Mouse (Mus musculus) 3134 (cell line): ENCODE results near the gene Cradd.

Experiments
- DNase-seq: peaks from one replicate; pipeline ENCODE4 v3.0.0-alpha.2; 2011; ENCODE audit warnings: low spot score; ENCODE audit not compliant: insufficient read length; ENCODE audit errors: extremely low read depth

The Cradd gene

GRCm38 (mm10) chr10:95281996-95282395 lies 41.9 kb downstream of the Cradd start:
- no peak for DNase-seq

DNA sequence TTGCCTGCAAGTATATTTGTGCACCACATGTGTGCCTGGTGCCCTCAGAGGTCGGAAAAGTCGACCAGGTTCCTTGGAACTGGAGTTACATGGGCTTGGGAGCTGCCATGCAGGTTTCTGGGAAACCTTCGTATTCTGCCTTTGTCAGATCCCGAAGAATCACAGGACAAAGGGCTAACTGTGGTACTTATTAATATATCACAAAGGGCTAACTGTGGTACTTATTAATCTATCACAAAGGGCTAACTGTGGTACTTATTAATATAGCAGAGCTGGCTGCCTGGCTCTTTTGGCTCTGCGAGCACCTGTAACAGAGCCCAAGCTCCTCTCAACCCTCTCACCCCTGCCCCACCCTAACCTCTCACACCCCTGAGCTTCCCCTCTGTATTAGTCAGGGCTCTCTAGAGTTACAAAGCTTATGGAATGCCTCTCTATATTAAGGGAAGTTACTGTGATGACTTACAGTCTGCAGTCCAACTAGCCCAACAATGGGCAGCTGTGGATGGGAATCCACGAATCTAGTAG lies 42.4 kb downstream of the Cradd start:
- DNase-seq = no peak

DNA sequence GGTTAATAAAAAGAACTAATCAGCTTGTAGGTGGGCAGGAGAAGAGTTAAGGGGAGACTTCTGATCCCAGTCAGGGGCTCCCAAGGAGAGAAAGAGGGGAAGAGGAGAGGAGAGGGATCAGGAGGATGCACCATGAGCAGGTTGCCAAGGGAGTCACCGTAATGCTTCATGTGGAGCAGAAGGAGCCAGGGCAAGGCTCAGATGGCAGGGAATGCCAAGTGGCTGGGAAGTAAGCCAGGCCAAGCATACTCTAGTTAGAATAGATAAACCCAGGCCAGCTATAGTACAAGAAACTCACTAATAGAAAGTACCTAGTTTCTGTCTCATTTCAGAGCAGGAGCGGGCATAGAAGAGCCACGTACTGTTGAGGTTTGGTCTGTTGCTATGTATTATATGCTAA lies 43.6 kb downstream of the Cradd start:
- no peak for DNase-seq

DNA sequence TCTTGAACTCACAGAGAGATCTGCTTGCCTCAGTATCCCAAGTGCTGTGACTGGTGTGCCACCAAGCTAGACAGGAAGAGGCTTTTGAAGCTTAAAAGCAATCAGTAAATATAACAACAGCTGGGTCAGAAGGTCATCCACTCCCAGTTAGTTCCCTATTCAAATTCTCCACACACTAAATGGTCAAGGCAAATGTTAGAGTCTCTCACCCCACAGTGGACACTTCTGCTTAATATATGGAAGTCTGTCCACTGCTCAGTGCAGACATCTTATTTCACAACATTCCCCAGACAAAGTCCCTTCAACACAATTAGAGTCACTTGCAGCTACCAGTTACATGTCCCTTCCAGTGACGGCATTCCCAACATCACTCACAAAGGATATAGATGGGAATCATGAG lies 44.5 kb downstream of the Cradd start:
- no peak for DNase-seq

DNA sequence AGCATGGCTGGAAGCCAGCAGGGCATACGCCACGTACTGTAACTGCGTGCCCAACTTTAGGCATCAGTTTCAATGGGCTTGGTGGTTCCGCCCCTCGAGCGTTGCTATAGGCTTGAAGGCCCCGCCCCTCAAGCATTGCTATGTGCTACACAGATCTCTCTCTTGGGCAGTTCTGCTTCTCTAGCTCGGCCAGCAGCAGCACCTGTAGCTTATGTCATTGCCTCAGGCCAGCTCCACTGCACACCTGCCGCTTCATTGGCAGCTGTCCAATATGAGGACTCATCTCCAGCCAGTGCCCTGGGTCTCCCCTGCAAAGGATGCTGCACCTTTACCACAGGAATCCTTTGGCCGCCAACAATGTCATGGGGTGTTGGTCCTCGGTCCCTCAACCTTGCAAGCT lies 45.8 kb downstream of the Cradd start:
- no peak for DNase-seq

DNA sequence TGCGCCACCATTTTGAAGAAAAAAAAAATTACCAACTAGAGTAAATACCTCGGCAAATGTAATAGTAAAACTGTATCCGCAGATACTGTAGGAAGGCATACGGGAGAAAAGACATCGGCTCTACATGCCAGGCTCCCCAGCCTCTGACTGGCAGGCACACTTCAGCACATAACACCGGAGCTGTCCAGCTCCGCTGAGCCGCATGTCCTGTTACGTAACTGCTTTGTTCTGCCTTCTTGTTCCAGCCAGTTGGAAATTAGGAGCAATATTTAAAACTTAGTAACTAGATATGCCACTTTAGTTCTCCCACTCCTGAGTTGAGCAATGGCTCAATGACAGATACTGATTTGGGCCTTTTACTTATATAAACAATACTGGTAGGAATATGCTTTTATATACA lies 48.4 kb downstream of the Cradd start:
- DNase-seq = no peak

DNA sequence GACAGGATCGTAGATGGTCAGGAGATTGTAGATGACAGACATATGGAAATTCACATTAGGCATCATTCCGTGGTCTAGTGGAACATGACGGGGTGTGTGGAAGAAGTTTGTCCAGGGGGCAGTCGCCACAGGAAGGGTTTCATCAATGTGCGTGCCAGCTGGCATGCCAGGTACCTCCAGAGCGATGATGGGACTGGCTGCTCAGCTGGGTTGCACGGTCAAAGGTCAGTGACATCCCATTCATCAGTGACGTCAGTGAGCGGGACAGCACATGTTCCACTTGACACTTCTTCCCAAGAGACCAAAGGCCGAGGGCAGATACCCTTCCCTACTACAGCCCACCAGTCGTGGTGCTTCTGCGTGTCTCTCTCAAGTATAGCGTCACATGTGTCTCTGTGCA lies 50.7 kb downstream of the Cradd start:
- no peak for DNase-seq

GRCm38 (mm10) chr10:95269151-95269550 lies 54.8 kb downstream of the Cradd start:
- DNase-seq = no peak

- DNase-seq = no peak
These were observed 55.6 kb downstream of the Cradd start for GRCm38 (mm10) chr10:95268366-95268765.

DNA sequence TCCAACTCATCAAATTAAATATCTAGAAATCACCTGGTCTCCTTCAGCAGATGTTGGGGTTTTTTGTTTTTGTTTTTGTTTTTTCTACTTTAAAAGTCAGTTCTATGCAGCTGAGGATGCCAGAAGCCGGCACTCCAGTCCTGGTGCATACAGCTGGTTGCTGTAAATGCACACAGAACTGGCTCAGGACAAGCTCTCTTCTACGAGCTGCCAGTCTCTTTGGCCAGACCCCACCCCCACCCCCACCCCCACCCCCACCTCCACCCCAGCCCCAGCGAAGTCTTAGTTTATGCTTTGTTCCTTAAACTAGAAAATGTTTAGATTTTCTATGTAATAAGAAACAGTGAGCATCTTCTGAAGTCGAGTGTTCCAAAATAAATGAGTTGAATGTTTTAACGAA lies 57.0 kb downstream of the Cradd start:
- DNase-seq = no peak

DNA sequence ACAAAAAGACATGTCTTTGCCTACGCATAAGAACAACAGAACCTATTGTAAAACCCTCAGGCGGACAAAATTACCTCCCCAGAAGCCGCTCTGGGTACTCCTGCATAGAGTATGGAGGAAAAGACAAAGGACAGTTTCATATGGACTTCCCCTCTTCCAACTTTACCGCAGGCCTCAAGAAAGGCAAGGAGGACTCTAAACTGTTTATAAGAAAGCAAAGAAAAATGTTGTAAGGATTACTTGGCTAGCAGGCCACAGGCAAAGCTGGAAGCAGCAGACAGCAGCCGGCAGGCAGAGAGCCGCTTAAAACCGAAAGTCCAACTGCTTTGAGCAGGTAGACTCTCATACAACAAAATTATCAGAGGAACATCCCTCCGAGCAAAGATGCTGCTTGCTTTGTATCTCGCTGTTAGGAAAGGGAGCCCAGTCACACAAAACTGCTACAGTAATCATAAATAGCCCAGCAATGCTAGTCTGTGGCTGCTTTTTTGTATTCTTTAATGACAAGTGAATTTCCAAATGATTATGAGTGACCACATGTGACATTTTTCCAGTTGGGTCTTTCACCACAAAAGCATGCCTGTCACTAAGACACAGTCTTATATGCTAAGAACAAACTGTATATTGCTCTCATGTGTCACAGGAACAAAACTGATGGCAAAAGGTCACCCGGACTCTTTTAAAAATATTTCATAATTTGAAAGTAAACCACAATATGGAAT lies 57.7 kb downstream of the Cradd start:
- DNase-seq = peak; percentile 36

DNA sequence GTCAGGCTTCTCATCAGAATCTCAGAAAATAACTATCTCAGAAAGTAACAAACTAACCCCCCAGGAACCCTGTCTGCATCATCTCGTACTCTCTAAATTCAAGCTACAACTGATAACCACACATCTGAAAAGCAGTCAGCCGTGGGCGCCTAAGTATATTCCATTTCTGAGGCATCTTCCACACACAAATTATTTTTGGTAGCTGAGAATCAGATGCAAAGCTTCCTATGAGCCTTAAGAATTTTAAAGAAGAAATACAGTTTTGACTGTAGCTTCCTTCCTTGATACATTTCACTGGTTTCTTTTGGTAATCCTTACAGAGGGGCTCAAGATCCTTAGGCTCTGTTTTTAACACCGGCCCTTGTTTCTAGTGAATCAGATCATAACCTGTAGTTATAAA lies 58.4 kb downstream of the Cradd start:
- DNase-seq = no peak

GRCm38 (mm10) chr10:95264485-95265321 lies 59.2 kb downstream of the Cradd start:
- DNase-seq = peak; percentile 54

DNA sequence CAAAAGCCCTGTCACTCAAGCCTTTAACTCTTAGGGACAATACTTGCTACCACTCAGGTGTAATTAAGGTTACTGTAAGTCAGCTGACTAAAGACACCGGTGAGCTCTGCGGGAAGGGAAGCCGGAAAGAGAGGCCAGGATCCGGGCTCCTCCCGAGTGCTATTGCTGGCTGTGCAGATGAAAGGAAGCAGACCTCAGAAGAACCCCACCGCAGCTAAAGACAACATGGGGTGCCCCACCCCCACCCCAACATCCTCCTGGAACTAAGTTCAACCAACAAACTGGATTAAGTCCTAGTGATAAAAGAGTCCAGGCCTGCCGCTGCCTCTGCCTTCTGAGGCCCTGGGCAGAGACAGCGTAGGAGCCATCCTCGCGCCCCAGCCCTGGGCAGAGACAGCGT lies 61.5 kb downstream of the Cradd start:
- no peak for DNase-seq

DNA sequence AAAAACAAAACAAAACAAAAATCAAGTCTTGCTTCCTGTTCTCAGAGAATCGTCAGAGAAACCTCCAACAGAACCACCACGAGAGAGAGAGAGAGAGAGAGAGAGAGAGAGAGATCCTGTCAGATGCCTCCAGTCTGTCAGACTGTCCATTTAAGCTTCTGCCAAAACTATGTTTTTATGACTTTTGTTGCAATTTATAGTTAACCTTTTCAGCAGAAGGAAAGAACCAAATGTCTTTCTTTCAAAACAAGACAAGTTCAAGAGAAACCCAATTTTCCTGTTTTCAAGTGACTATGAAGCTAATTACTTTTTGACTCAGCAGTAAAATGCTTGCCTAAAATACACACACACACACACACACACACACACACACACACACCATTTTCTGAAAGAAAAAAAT lies 62.7 kb downstream of the Cradd start:
- no peak for DNase-seq

GRCm38 (mm10) chr10:95260420-95260819 lies 63.5 kb downstream of the Cradd start:
- no peak for DNase-seq

DNA sequence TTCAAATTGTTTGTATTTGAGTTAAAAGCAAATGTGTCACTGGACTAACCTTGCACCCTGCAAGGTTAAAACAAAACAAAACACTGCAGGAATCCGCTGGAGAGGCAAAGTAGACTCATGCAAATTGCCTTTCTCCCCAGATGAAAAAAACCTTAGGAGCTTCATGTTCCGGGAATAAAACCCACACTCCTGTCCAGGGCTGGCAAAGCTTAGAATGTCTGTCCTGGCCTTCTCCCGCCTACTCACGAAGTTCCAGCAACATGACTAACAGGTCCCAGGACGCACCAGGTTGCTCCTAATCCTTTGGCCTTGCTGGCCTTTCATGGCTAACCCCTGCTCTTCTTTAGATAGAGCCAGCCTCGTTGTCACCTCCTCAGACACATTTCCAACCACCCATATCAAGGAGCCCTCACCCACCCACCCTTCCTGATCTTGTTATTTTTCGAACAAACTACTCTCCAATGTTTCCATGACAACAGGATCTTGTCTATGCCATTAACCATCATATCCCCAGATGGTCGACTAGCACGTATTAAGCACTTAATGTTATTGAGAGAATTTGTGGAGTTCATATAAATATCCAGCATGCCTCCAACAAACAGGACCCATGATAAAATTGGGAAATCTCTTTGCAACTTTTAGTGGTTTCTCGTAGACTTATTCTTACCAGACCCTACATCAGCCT lies 65.3 kb downstream of the Cradd start:
- DNase-seq = no peak

- DNase-seq = no peak
These were observed 66.0 kb downstream of the Cradd start for GRCm38 (mm10) chr10:95257979-95258378.

DNA sequence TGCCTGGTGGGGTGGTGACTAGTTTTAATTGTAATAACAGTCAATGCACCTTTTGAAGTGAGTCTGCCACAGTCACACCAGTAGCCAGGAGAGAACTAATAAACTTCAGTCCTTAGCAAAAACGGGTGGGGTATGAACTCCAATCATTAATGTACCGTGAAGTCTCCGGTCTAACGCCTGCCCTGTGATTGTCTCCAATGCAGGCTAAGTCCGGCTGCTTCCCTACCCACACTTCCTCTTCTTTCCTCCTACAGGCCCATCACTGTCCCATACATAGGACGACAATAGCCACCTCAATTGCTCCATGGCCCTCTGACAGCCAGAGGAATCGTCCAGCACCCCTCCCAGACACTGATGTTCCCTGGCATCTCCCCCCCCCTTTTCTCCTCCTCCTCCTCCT lies 67.8 kb downstream of the Cradd start:
- DNase-seq = no peak

GRCm38 (mm10) chr10:95255018-95255680 lies 68.8 kb downstream of the Cradd start:
- no peak for DNase-seq

GRCm38 (mm10) chr10:95254453-95255001 lies 69.4 kb downstream of the Cradd start:
- DNase-seq = no peak
